Mouse (Mus musculus): ENCODE results near the gene Ophn1. TPM values are rescaled to one million over a fixed set of nuclear protein-coding genes. Genes with fewer than 3 reads are reported as not detected.

Gene Ophn1
- total RNA-seq (2015; ENCODE audit: low replicate concordance): not detected in 2 replicates
- total RNA-seq (2017; ENCODE audit: low replicate concordance): 0.26 and 4.4 TPM in 2 replicates

GRCm38 (mm10) chrX:98890406-98891116 lies at the start of gene Ophn1:
TSS of gene Ophn1 (minus strand) at chrX:98891025.
- no peak for ATAC-seq (replicated peaks; ENCODE audit: low FRiP score, poor library complexity, severe bottlenecking)

GRCm38 (mm10) chrX:98937555-98938294 lies 46.9 kb upstream of the Ophn1 start:
- peak; percentile 76 for ATAC-seq (replicated peaks; ENCODE audit: low FRiP score, poor library complexity, severe bottlenecking)

DNA sequence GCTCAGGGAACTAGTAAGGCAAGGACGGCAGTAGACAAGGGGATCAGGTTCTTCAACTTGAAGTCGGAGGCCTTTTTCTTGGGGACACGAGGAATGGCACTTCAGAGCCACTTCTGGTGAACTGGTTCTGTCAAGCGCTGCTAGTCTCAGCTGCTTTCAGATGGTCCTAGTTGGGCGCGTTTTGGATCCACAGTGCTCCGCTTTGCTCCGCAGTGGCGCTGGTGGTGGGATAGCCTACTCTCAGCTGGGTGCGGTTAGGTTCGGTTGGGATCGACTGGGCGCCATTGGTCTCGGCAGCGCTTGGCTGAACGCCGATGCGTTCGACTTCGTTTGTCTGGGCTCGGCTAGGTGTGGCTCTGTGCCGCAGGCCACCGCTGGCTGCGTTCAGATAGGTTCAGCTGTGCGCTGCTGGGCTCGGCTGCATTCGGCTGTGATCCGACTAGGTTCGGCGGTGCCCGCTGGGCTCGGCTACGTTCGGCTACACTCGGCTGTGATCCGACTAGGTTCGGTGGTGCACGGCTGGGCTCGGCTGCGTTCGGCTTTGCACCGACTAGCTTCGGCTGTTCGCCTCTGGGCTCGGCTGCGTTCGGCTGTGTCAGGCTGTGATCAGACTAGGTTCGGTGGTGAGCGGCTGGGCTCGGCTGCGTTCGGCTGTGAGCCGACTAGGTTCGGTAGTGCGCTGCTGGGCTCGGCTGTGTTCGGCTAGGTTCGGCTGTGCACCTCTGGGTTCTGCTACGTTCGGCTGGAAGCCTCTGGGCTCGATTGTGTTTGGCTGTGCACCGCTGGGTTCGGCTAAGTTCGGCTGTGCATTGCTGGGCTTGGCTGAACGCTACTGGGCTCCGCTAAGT lies 46.1 kb upstream of the Ophn1 start:
- ATAC-seq (replicated peaks; ENCODE audit: low FRiP score, poor library complexity, severe bottlenecking): peak; percentile 82

DNA sequence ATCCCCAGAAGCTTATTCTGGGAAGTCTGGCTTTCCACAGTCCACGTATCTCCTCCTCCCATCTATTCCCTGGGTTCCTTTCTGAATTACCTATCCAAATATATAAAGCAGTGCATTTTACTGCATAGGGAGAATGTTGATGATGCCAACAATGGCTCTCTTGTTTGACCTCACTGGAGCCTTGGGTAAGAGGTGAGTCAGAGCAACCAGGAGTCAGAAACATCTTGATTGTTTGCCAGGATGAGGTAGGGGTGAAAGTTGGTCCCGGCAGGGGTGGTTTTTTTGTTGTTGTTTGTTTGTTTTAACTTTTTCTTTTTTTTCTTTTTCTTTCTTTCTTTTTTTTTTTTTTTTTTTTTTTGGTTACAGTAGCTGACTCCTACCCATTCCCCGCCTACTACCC lies 45.3 kb upstream of the Ophn1 start, which contains the start of gene Yipf6:
TSS of gene Yipf6 (plus strand) at position 216 of the 400 bp plus-strand sequence.
- no peak for ATAC-seq (replicated peaks; ENCODE audit: low FRiP score, poor library complexity, severe bottlenecking)

DNA sequence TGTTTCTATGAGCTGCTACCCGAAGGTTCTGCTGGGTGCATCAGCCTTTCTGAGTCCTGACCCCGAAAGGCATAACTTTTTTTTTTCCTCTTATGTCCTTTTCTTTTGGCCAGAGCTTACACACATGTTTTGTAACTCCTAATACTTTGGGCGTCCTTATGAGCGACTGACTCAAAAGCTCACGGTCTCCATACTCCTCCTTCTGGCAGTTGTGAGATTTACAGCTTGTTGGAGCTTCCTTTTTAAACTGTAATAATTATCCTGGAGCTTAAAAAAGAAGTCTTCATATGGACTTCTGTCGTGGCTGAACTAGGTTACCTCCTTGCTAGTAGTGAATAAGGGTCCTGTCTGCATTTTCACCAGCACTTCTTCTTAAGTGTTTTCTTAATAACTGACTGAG lies 28.6 kb upstream of the Ophn1 start:
- no peak for ATAC-seq (replicated peaks; ENCODE audit: low FRiP score, poor library complexity, severe bottlenecking)

- peak; percentile 97 for ATAC-seq (replicated peaks; ENCODE audit: low FRiP score, poor library complexity, severe bottlenecking)
Observed at GRCm38 (mm10) chrX:98908910-98909309, 18.1 kb upstream of the Ophn1 start.

DNA sequence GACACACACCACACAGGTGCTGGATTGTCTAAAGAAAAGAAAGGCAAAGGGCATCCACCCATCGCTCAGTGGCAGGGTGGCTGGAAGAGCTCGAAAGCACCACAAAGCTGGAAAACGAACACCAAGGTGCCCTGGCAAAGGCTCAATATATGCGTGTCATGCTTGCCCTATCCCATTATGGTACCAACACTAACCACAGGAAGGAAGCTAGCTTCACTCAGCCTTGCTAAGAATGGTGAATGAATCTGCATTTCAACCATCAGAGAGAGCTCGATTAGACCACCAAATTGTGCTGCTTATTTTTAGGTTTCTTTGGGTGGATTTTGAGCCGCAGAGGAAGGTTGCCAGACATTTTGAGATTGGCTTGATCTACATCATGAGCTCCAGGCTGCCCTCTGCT lies 13.4 kb upstream of the Ophn1 start:
- ATAC-seq (replicated peaks; ENCODE audit: low FRiP score, poor library complexity, severe bottlenecking): no peak

DNA sequence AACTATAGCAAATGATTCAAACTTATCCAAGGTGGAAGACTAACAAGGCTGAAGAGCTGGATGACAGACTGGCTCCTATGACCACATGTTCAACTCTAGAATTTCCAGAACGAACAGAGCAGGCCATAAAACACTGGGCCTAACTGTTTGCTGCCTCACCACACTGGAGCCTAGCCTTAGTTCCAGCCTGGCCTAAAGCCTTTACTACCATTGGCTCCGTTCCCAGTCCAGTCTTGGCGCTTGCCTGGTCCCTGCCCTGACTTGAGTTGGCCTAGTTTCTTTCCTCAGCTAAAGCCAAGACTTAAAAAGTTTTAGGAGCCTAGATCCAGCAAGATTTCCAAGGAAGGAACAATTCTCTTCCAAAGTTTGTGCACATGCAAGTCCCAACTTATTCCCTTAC lies 7.5 kb upstream of the Ophn1 start:
- no peak for ATAC-seq (replicated peaks; ENCODE audit: low FRiP score, poor library complexity, severe bottlenecking)

GRCm38 (mm10) chrX:98890072-98890405 lies 786 bp downstream of the Ophn1 start:
- ATAC-seq (replicated peaks; ENCODE audit: low FRiP score, poor library complexity, severe bottlenecking): no peak

- ATAC-seq (replicated peaks; ENCODE audit: low FRiP score, poor library complexity, severe bottlenecking): no peak
Observed at GRCm38 (mm10) chrX:98881983-98882382, 8.8 kb downstream of the Ophn1 start.

DNA sequence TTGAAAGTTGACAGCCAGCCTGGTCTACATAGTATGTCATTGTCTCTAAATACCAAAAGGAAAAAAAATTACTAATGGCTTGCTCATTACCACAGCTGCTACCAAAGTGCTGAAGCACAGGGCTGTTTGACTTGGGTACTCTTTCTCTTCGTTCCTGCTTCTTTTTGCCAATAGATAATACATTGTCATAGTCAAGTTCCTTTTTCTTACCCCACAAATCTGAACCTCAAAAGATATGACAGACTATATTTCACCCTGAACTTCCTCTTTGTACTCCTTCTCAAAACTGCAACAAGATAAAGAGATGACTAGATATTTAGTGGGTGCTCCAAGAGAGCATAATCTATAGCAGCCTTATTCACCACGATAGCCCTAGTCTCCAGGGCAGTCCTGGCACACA lies 9.7 kb downstream of the Ophn1 start:
- ATAC-seq (replicated peaks; ENCODE audit: low FRiP score, poor library complexity, severe bottlenecking): no peak

DNA sequence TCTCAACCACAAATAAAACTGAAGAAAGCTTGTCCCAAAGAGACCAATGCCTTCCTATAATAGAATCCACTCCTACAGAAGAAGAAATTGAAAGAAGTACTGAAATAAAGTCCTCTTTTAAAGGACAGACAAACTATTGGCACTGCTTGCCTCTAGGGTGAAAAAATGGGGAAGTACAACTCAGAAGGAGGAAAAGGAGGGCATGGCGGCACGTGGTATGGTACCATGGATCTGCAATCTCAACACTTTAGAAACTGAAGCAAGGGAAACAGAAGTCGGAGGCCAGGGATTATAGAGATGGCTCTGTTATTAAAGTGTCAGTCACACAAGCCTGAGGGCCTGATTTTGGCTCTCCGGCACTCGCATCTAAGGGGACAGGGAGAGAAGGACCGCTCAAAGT lies 10.5 kb downstream of the Ophn1 start:
- no peak for ATAC-seq (replicated peaks; ENCODE audit: low FRiP score, poor library complexity, severe bottlenecking)

DNA sequence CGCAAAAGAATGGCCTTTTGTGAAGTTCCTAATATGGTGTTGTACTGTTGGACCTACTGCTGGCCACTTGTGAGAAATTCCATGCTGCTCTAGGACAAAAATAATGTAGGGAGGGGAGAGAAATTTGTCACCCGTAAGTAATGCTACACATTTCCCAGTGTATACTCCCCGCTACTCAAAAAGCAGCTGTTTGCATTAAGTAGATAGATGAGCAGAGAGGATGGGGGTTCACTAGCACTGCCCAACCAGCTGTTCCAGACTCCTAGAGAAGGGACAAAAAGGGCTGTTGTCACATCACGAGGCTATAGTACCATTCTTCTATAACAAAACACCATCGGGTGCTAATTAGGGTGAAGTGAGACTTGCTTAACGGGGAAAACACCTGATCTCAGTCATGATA lies 15.7 kb downstream of the Ophn1 start:
- no peak for ATAC-seq (replicated peaks; ENCODE audit: low FRiP score, poor library complexity, severe bottlenecking)

- ATAC-seq (replicated peaks; ENCODE audit: low FRiP score, poor library complexity, severe bottlenecking): no peak
Observed at GRCm38 (mm10) chrX:98874086-98874485, 16.7 kb downstream of the Ophn1 start.

- ATAC-seq (replicated peaks; ENCODE audit: low FRiP score, poor library complexity, severe bottlenecking): no peak
Observed at GRCm38 (mm10) chrX:98872064-98872463, 18.8 kb downstream of the Ophn1 start.

DNA sequence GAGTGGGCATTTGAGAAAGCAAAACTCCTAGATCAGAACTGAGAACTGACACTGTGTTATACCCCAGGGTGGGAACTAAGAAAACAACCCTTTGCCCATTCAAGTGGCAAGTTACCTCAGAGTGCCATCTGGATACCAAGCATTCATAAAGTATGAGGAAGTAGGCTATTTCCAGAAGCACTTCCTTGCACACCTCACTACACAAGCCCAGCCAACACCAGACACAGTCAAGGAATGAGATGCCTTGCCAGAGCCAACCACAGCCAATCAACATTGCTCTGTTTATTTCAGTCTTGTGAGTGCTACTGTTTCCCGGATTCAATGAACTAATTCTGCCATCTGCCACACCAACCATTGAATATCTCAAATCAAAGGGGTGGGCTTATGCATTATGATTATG lies 20.3 kb downstream of the Ophn1 start:
- no peak for ATAC-seq (replicated peaks; ENCODE audit: low FRiP score, poor library complexity, severe bottlenecking)

GRCm38 (mm10) chrX:98869735-98870134 lies 21.1 kb downstream of the Ophn1 start:
- no peak for ATAC-seq (replicated peaks; ENCODE audit: low FRiP score, poor library complexity, severe bottlenecking)

- ATAC-seq (replicated peaks; ENCODE audit: low FRiP score, poor library complexity, severe bottlenecking): no peak
Observed at GRCm38 (mm10) chrX:98869165-98869564, 21.7 kb downstream of the Ophn1 start.

DNA sequence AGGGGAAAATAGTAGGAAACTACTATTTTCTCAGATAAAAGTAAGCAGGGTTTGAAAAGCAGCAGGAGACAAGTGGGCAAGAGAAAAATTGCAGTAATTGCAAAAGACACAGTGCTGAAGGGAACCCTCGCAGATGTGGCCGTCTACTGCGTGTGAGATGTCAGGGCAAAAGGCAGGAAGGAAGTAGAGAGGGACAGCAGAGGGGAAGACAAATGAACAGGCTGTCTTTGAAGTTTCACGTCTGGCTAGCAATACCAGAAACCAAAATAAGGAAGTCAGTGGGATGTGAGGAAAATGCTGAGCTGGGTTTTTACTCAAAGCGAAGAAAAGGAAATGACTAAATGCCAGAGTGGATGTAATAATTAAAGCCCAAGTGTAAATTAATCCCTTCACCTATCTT lies 30.7 kb downstream of the Ophn1 start:
- no peak for ATAC-seq (replicated peaks; ENCODE audit: low FRiP score, poor library complexity, severe bottlenecking)

GRCm38 (mm10) chrX:98856046-98856445 lies 34.8 kb downstream of the Ophn1 start:
- no peak for ATAC-seq (replicated peaks; ENCODE audit: low FRiP score, poor library complexity, severe bottlenecking)
